Mouse (Mus musculus) bone marrow macrophage, adult 2 months (primary cell): ENCODE measurements around the gene Ncapd3.

Experiments used
- CTCF ChIP-seq: IDR thresholded peaks from 2 replicates; pipeline ENCODE4 v1.5.1; 2012; ENCODE audit warnings: low read depth, mild to moderate bottlenecking, low read length, moderate library complexity
- POLR2A ChIP-seq: IDR thresholded peaks from 2 replicates; pipeline ENCODE4 v1.6.1; 2012; ENCODE audit warnings: mild to moderate bottlenecking, low read depth, low read length, borderline replicate concordance

DNA sequence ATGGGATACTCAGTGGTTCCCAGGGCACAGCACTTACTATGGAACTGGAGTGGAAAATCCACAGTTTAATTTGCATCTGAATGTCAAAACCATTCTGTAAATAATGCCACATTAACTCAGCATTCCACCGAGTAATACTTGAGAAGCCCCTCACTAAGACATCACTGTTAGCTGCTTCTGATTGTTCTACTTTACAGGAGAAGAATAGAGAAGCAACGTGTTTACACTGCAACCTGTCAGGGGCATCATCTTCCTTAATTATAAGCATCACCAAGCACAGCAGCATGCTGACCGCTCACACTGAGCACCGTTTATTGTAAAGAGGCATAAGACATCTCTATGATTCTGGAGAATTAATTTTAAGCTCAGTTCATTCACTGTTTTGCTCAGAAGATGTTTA is 93.0 kb downstream of the Ncapd3 start:
- TF ChIP-seq CTCF (no peak), POLR2A (no peak)
